Mouse (Mus musculus) heart, postnatal 14 days (tissue): ENCODE measurements around the gene Shroom3. TPM values are rescaled to one million over a fixed set of nuclear protein-coding genes. Genes with fewer than 3 reads are reported as not detected.

Experiments used
- DNase-seq, 2 experiments: peaks; one replicate each; pipeline ENCODE4 v3.0.0; 2021 to 2022
- intact Hi-C: fragments of 180-260 bp; cut with DNase I; formaldehyde crosslinking; loops from one replicate; pipeline ENCODE4 v1.15.1; 2025
- total RNA-seq, 2 experiments: library from RNA; stranded (reverse); gene quantifications; 2 replicates each; pipeline ENCODE4 v1.2.3; 2021

The Shroom3 gene
- total RNA-seq, 2 experiments from 2014 or later: 33.4 to 37.7 TPM

GRCm38 (mm10) chr5:92986651-92987610 lies 303.7 kb downstream of the Shroom3 start:
- intact Hi-C loops: no loop called here
- DNase-seq: no peak

GRCm38 (mm10) chr5:92987891-92988768 lies 304.9 kb downstream of the Shroom3 start:
- DNase-seq: no peak
- intact Hi-C loops: no loop called here

GRCm38 (mm10) chr5:92988769-92989356 lies 305.6 kb downstream of the Shroom3 start:
- DNase-seq: no peak
- intact Hi-C loops: no loop called here

DNA sequence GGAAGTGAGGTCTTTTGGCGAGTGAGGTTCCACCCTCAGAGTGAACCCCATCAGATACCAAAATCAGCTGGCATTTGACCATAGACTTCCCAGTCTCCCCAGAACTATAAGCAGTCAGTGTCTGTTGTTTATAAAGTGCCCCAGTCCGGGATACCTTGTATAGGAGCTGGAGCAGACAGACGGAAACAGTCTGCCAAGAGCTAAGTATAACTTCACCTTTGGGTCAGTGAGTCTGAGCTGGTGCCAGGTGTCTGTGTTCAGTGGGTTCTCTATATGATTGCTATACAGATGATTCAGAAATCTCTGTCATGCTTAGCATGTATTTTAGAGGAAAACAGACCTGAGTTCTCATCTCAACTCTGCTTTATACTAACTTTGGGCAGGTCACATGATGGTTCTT lies 308.9 kb downstream of the Shroom3 start:
- no peak for DNase-seq
- intact Hi-C loops: no loop called here

DNA sequence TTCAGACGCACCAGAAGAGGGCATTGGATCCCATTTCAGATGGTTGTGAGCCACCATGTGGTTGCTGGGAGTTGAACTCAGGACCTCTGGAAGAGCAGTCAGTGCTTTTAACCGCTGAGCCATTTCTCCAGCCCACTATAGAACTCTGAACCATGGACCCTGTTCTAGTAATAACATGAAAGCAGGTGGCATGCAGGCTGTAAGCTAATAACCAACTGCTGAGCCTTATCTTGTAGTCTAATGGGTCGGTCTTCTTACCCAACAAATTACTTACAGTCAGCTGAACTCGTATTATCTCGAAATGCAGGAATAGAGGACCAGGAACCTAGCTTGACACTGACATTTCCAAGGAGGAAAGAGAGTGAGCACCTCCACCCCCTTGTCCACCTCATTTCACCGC lies 311.1 kb downstream of the Shroom3 start:
- no peak for DNase-seq

GRCm38 (mm10) chr5:92994861-92995260 lies 311.6 kb downstream of the Shroom3 start:
- intact Hi-C loops: no loop called here
- DNase-seq: no peak

More for the DNA sequence above, 311.1 kb downstream of the Shroom3 start:
- intact Hi-C loops: no loop called here

DNA sequence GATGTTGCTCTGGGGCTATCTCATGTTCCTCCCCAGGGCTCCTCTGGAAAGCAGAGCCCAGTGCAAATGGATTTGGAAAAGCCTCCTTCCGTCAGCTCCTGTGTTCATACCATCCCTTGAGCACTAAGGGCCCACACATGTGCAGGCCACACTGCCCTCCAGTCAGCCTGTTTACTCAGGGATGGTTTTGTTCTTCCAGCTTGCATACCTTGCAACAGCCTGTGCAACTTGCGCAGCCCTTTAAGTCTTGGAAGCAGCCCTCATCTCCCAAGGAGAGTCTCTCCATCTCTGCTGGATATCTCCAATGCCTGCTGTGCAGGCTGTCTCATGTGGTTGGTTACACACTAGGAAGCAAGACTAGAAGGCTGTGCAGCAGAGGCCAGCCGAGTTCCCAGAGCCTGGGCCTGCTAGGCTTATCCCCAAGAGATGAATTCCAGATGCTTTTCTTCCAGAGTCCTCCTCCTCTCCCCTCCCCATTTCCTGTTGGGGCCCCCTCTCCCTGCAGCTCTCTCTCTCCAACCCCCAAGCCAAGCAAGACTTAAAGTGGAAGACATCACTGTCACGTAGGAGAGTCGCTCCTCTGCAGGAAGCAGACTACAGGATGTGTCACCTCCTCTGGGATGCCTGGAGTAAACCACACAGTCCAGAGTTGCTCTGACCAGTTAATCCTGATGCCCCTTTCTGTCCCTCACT lies 314.3 kb downstream of the Shroom3 start:
- DNase-seq: peak; percentile 52 to 55
- intact Hi-C loops: no loop called here

DNA sequence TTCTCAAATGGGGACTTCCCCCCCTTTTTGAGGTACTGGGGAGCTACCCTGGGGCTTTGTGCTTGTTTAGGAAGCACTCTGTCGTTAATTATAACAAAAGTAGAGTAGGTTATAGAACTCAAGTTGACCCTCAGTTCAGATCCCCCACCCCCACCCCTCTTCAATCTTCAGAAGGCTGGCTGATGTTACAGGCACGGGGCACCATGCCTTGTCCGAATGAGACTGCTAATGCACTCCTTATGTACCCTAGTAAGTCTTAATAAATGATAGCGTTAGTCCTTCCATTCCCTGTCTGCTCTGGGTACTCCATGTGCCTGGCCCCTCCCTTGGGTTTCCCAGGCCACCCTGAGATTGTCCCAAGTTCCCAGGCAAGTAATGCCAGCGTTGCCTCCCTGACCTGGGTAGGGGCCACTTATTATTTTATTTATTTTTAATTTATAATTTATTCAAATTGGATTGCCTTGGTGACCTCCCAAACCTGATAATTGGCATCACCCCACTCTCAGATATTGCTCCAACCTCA lies 315.3 kb downstream of the Shroom3 start:
- DNase-seq: no peak
- intact Hi-C loops: no loop called here

GRCm38 (mm10) chr5:93000060-93000459 lies 316.8 kb downstream of the Shroom3 start:
- intact Hi-C loops: loop anchor here (5.0 to 10.0 kb wide), 2 partner anchors 92 to 265 kb away; partner anchors contain the start of genes Ccng2 and Sept11
- peak in 1 of 2 experiments; percentile 28 for DNase-seq

GRCm38 (mm10) chr5:93000774-93001757 lies 317.8 kb downstream of the Shroom3 start:
- intact Hi-C loops: loop anchor here (5.0 to 10.0 kb wide), 2 partner anchors 91 to 264 kb away; partner anchors contain the start of genes Ccng2 and Sept11

DNA sequence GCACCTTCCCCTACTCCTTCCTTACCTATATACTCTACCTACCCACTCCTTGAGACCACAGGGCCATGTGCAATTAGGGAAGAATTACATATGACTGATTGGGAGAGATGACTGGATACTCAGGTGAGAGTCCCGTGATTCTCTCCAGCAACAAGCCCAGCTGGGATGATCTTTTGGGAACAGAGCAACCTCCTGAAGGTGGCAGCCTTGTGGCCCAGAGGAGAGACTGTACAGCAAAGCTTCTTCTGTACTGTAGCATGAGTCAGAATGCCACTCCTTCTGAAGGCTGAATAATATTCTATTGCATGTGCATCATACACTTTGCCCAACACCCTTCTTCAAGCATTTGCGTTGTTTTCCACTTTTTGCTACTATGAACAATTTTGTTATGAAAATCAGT lies 319.4 kb downstream of the Shroom3 start:
- no peak for DNase-seq
- intact Hi-C loops: loop anchor here (5.0 to 10.0 kb wide), 2 partner anchors 90 to 262 kb away; partner anchors contain the start of genes Ccng2 and Sept11

More at GRCm38 (mm10) chr5:93000774-93001757, 317.8 kb downstream of the Shroom3 start:
- peak; percentile 53 to 54 for DNase-seq

DNA sequence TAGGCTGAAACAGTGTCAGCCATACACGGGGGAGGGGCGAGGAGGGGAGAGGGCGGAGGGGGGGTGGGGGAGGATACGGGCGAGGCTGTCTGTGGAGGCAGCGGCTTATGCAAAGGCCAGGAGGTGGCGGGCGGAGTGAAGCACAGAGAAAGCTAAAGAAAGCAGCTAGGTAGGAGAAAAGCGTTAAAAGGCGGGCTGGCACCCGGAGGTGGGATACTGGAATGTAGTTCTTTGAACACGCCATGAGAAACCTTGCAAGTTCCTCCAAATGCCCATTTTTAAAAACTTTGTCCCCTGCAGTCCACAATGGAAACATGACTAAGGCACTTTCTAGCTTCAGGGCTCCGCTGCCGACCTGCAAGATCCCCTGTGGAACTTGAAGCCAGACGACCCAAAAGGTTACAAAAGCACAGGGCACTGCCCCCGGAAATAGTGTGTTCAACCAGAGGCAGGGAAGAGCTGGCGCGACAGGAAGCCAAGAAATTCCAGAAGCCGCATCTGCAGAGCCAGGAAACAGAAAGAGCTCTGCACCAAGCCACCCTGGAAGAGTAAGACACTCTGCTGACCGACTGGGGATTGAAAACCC lies 322.1 kb downstream of the Shroom3 start:
- DNase-seq: peak; percentile 42 to 60
- intact Hi-C loops: loop anchor here (10.0 kb wide), 1 partner anchor 259 kb away; the partner anchor contains the start of gene Ccng2

GRCm38 (mm10) chr5:93005815-93006341 lies 322.6 kb downstream of the Shroom3 start:
- intact Hi-C loops: loop anchor here (10.0 kb wide), 1 partner anchor 259 kb away; the partner anchor contains the start of gene Ccng2
- DNase-seq: peak in 1 of 2 experiments; percentile 31

- intact Hi-C loops: loop anchor here (10.0 kb wide), 1 partner anchor 257 kb away; the partner anchor contains the start of gene Ccng2
- no peak for DNase-seq
Measured at GRCm38 (mm10) chr5:93008256-93008655, 325.0 kb downstream of the Shroom3 start.
